Mouse (Mus musculus): ENCODE results near the gene Atg13. TPM values are rescaled to one million over a fixed set of nuclear protein-coding genes. Genes with fewer than 3 reads are reported as not detected.

Gene Atg13
- total and polyA plus RNA-seq, 3 experiments: 5.8 to 20.7 (median 8.5) TPM

- dilution Hi-C loops (cut with MboI; ENCODE audit: extremely low pct_ligation_motif_present, extremely low pct_unique_long_range_greater_than_20kb, low sequenced_read_pairs): no loop called here
- Histone ChIP-seq H3K27ac (ENCODE audit: insufficient read depth, low read depth) (no peak overlapping the region), H3K9me3 (replicated peaks; ENCODE audit: low read length) (no peaks in the 10 kb centered on the region), H3K4me3 (replicated peaks in 1 of 3; ENCODE audit: low read depth in 2 of 3, low read length in 2 of 3, poor library complexity in 1 of 3) (no peak overlapping the region), H3K36me3 (replicated peaks in 1 of 2; ENCODE audit: control insufficient read depth in 1 of 2, insufficient read depth in 1 of 2, low read length in 1 of 2) (peaks cover 9 to 32% of the 10 kb centered on the region in 2 experiments), H3K9ac (ENCODE audit: insufficient read depth, low read depth) (no peak overlapping the region), H3K27me3 (replicated peaks) (no peaks in the 10 kb centered on the region), H3K4me2 (ENCODE audit: insufficient read depth, low read depth, poor library complexity, severe bottlenecking) (no peak overlapping the region), H3K79me2 (replicated peaks; ENCODE audit: control insufficient read depth, extremely low read depth, insufficient read depth, poor library complexity, severe bottlenecking) (no peaks in the 10 kb centered on the region), H3K4me1 (ENCODE audit: control insufficient read depth in 1 of 2, insufficient read depth in 2 of 2) (no peaks in the 10 kb centered on the region)
- TF ChIP-seq ELF1 (IDR thresholded peaks at IDR 0.05; ENCODE audit: low read depth, low read length) (no peak), TBP (conservative IDR thresholded peaks at IDR 0.05; ENCODE audit: low read depth, low read length) (no peak), PAX5 (IDR thresholded peaks at IDR 0.05; ENCODE audit: low read length) (no peak), EP300 (IDR thresholded peaks at IDR 0.05; ENCODE audit: low read length) (no peak), UBTF (IDR thresholded peaks at IDR 0.05; ENCODE audit: low read depth, low read length) (no peak), ZC3H11A (IDR thresholded peaks at IDR 0.05; ENCODE audit: low read depth, low read length) (no peak)
- in situ Hi-C loops (cut with MboI; ENCODE audit: low pct_ligation_motif_present, low pct_unique_long_range_greater_than_20kb, low sequenced_read_pairs): no loop called here
- no peak for DNase-seq (ENCODE audit: extremely low read depth)
These were observed 14.7 kb downstream of the Atg13 start for GRCm38 (mm10) chr2:91695436-91696224.

DNA sequence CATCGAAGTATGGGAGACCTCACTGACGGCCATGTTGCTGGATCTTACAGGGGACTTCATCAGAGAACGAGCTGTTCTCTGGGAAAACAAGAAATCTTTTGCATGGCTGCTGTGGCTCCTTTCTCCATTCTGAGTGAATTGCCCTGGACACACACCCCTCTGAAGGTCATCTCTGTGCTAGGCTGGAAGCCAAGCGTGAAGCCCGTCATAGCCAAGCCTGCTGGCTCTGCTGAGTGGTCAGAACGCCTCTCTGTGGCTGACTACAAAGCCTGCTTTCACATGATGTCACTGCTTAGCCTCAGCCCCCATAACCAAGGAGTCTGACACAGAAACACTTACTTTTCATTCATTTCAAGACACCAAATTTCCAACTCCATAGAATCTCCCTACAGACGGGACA, 20.9 kb downstream of the Atg13 start:
- Histone ChIP-seq H3K9me3 (replicated peaks; ENCODE audit: low read length) (no peaks in the 10 kb centered on the region), H3K36me3 (replicated peaks in 1 of 2; ENCODE audit: control insufficient read depth in 1 of 2, insufficient read depth in 1 of 2, low read length in 1 of 2) (peaks cover 43 to 61% of the 10 kb centered on the region in 2 experiments), H3K79me2 (replicated peaks; ENCODE audit: control insufficient read depth, extremely low read depth, insufficient read depth, poor library complexity, severe bottlenecking) (no peaks in the 10 kb centered on the region), H3K27ac (ENCODE audit: insufficient read depth, low read depth) (no peak overlapping the region), H3K4me3 (replicated peaks in 1 of 3; ENCODE audit: low read depth in 2 of 3, low read length in 2 of 3, poor library complexity in 1 of 3) (no peak overlapping the region), H3K9ac (ENCODE audit: insufficient read depth, low read depth) (no peak overlapping the region), H3K4me1 (ENCODE audit: control insufficient read depth in 1 of 2, insufficient read depth in 2 of 2) (peaks cover 7 to 33% of the 10 kb centered on the region in 2 experiments), H3K27me3 (replicated peaks) (no peaks in the 10 kb centered on the region), H3K4me2 (ENCODE audit: insufficient read depth, low read depth, poor library complexity, severe bottlenecking) (no peak overlapping the region)
- in situ Hi-C loops (cut with MboI; ENCODE audit: low pct_ligation_motif_present, low pct_unique_long_range_greater_than_20kb, low sequenced_read_pairs): no loop called here
- no peak for DNase-seq (ENCODE audit: extremely low read depth)
- dilution Hi-C loops (cut with MboI; ENCODE audit: extremely low pct_ligation_motif_present, extremely low pct_unique_long_range_greater_than_20kb, low sequenced_read_pairs): no loop called here
- no peak for TF ChIP-seq NRF1 (IDR thresholded peaks at IDR 0.05; ENCODE audit: low read depth, low read length)
- no peak for TF ChIP-seq EP300 (IDR thresholded peaks at IDR 0.05; ENCODE audit: low read length)
- no peak for TF ChIP-seq SMC3 (IDR thresholded peaks at IDR 0.05; ENCODE audit: low read depth, low read length)
- TF ChIP-seq ELF1 (IDR thresholded peaks at IDR 0.05; ENCODE audit: low read depth, low read length): no peak
- TF ChIP-seq MXI1 (IDR thresholded peaks at IDR 0.05; ENCODE audit: low read depth, low read length): no peak
- no peak for TF ChIP-seq ZMIZ1 (IDR thresholded peaks at IDR 0.05; ENCODE audit: low read depth, low read length)
- TF ChIP-seq TCF12 (IDR thresholded peaks at IDR 0.05; ENCODE audit: low read depth, low read length): no peak
- TF ChIP-seq UBTF (IDR thresholded peaks at IDR 0.05; ENCODE audit: low read depth, low read length): no peak
- no peak for TF ChIP-seq RCOR1 (conservative IDR thresholded peaks at IDR 0.05; ENCODE audit: low read depth, low read length)
- TF ChIP-seq JUN (IDR thresholded peaks at IDR 0.05; ENCODE audit: insufficient read depth, low read depth, low read length): no peak
- no peak for TF ChIP-seq CTCF (conservative IDR thresholded peaks at IDR 0.05 in 1 of 2, IDR thresholded peaks at IDR 0.05 in 1 of 2; ENCODE audit: low read depth in 2 of 2, low read length in 2 of 2)
